Mouse (Mus musculus) MEL (cell line): Measurements from ENCODE around the gene Crk. TPM values are rescaled to one million over a fixed set of nuclear protein-coding genes. Genes with fewer than 3 reads are reported as not detected.

ENCODE experiments used
- DNase-seq: peaks from one replicate; pipeline ENCODE4 v3.0.0; 2011; ENCODE audit warnings: low read depth, low spot score
- H3K27ac ChIP-seq: 2 replicates; pipeline ENCODE4 v1.5.1; 2012; ENCODE audit warnings: low read depth, mild to moderate bottlenecking, control low read depth, low read length, moderate library complexity; ENCODE audit not compliant: control insufficient read depth
- H3K27me3 ChIP-seq, 2 experiments: fragments of 150-350 bp in 1 of 2; sonication (generic) in 1 of 2; 2 replicates each; pipeline ENCODE4 v1.6.1; 2012; ENCODE audit warnings: low read length in 2 of 2, mild to moderate bottlenecking in 2 of 2, improper control_type of control experiment in 1 of 2, moderate library complexity in 1 of 2; ENCODE audit not compliant: insufficient read depth in 2 of 2, control insufficient read depth in 1 of 2
- H3K36me3 ChIP-seq, 2 experiments: 2 replicates each; pipeline ENCODE4 v1.6.1; 2012 to 2014; ENCODE audit warnings: low read length in 2 of 2, improper control_type of control experiment in 1 of 2, inconsistent platforms in 1 of 2, mild to moderate bottlenecking in 1 of 2; ENCODE audit not compliant: insufficient read depth in 2 of 2, control insufficient read depth in 1 of 2
- H3K4me1 ChIP-seq, 2 experiments: fragments of 150-350 bp in 1 of 2; sonication (generic) in 1 of 2; 2 replicates each; pipeline ENCODE4 v1.6.1; 2012; ENCODE audit warnings: low read length in 2 of 2, improper control_type of control experiment in 1 of 2, mild to moderate bottlenecking in 1 of 2; ENCODE audit not compliant: insufficient read depth in 2 of 2, control insufficient read depth in 1 of 2
- H3K4me3 ChIP-seq, 2 experiments: fragments of 150-350 bp in 1 of 2; sonication (generic) in 1 of 2; 2 replicates each; pipeline ENCODE4 v1.5.1; 2012; ENCODE audit warnings: low read depth in 2 of 2, low read length in 2 of 2, mild to moderate bottlenecking in 2 of 2, moderate library complexity in 2 of 2, control low read depth in 1 of 2, improper control_type of control experiment in 1 of 2; ENCODE audit not compliant: control insufficient read depth in 1 of 2, insufficient read depth in 1 of 2
- H3K79me2 ChIP-seq: 2 replicates; pipeline ENCODE4 v1.6.1; 2012; ENCODE audit warnings: mild to moderate bottlenecking, low read length, moderate library complexity; ENCODE audit not compliant: control insufficient read depth, poor library complexity, insufficient read depth
- H3K9ac ChIP-seq: 2 replicates; pipeline ENCODE4 v1.6.1; 2012; ENCODE audit warnings: low read depth, mild to moderate bottlenecking, control low read depth, low read length, moderate library complexity; ENCODE audit not compliant: control insufficient read depth, poor library complexity, severe bottlenecking
- H3K9me3 ChIP-seq: fragments of 150-350 bp; sonication (generic); replicated peaks from 2 replicates; pipeline ENCODE4 v1.6.1; 2012; ENCODE audit warnings: mild to moderate bottlenecking, low read length, improper control_type of control experiment, moderate library complexity; ENCODE audit not compliant: insufficient read depth
- CTCF ChIP-seq, 3 experiments: IDR thresholded peaks in 2 of 3; conservative IDR thresholded peaks in 1 of 3; 2 replicates each; pipeline ENCODE4 v1.5.1; 2011 to 2012; ENCODE audit warnings: low read length in 3 of 3, low read depth in 2 of 3, mild to moderate bottlenecking in 2 of 3, improper control_type of control experiment in 1 of 3, inconsistent platforms in 1 of 3, mixed read lengths in 1 of 3, moderate library complexity in 1 of 3; ENCODE audit not compliant: control insufficient read depth in 1 of 3, insufficient read depth in 1 of 3, poor library complexity in 1 of 3, severe bottlenecking in 1 of 3
- ELF1 ChIP-seq: IDR thresholded peaks from 2 replicates; pipeline ENCODE4 v1.6.1; 2014; ENCODE audit warnings: low read depth, mild to moderate bottlenecking, inconsistent platforms, low read length, improper control_type of control experiment, moderate library complexity
- EP300 ChIP-seq, 2 experiments: IDR thresholded peaks; 2 replicates each; pipeline ENCODE4 v1.6.1; 2011; ENCODE audit warnings: improper control_type of control experiment in 2 of 2, low read length in 2 of 2, low read depth in 1 of 2, mild to moderate bottlenecking in 1 of 2
- GABPA ChIP-seq: IDR thresholded peaks from 2 replicates; pipeline ENCODE4 v1.6.1; 2012; ENCODE audit warnings: low read depth, mild to moderate bottlenecking, inconsistent platforms, low read length, improper control_type of control experiment, moderate library complexity
- GATA1 ChIP-seq: IDR thresholded peaks from 2 replicates; pipeline ENCODE4 v1.6.1; 2011; ENCODE audit warnings: low read depth, low read length, improper control_type of control experiment
- MAZ ChIP-seq: IDR thresholded peaks from 2 replicates; pipeline ENCODE4 v1.6.1; 2012; ENCODE audit warnings: low read depth, mild to moderate bottlenecking, inconsistent platforms, low read length, improper control_type of control experiment
- MEF2A ChIP-seq: IDR thresholded peaks from 2 replicates; pipeline ENCODE4 v1.6.1; 2014; ENCODE audit warnings: low read depth, mild to moderate bottlenecking, inconsistent platforms, low read length, improper control_type of control experiment; ENCODE audit not compliant: poor library complexity, insufficient replicate concordance, severe bottlenecking; ENCODE audit errors: extremely low read depth
- MXI1 ChIP-seq: IDR thresholded peaks from 2 replicates; pipeline ENCODE4 v1.6.1; 2011; ENCODE audit warnings: mild to moderate bottlenecking, low read depth, low read length, improper control_type of control experiment
- NRF1 ChIP-seq: IDR thresholded peaks from 2 replicates; pipeline ENCODE4 v1.6.1; 2014; ENCODE audit warnings: low read depth, mild to moderate bottlenecking, inconsistent platforms, low read length, improper control_type of control experiment, moderate library complexity; ENCODE audit not compliant: poor library complexity, insufficient read depth, severe bottlenecking
- POLR2A ChIP-seq, 2 experiments: IDR thresholded peaks; 2 replicates each; pipeline ENCODE4 v1.6.1; 2011 to 2012; ENCODE audit warnings: low read length in 2 of 2, mild to moderate bottlenecking in 2 of 2, control low read depth in 1 of 2, improper control_type of control experiment in 1 of 2, low read depth in 1 of 2, moderate library complexity in 1 of 2; ENCODE audit not compliant: control insufficient read depth in 1 of 2, insufficient read depth in 1 of 2, poor library complexity in 1 of 2
- RCOR1 ChIP-seq: IDR thresholded peaks from 2 replicates; pipeline ENCODE4 v1.6.1; 2012; ENCODE audit warnings: low read depth, mild to moderate bottlenecking, inconsistent platforms, low read length, improper control_type of control experiment
- SIN3A ChIP-seq: IDR thresholded peaks from 2 replicates; pipeline ENCODE4 v1.6.1; 2012; ENCODE audit warnings: low read length, improper control_type of control experiment, inconsistent platforms
- SMC3 ChIP-seq: IDR thresholded peaks from 2 replicates; pipeline ENCODE4 v1.6.1; 2011; ENCODE audit warnings: low read depth, low read length, improper control_type of control experiment
- TBP ChIP-seq: IDR thresholded peaks from 2 replicates; pipeline ENCODE4 v1.8.0; 2011; ENCODE audit warnings: low read depth, low read length, improper control_type of control experiment
- UBTF ChIP-seq: IDR thresholded peaks from 2 replicates; pipeline ENCODE4 v1.6.1; 2012; ENCODE audit warnings: low read depth, mild to moderate bottlenecking, inconsistent platforms, low read length, improper control_type of control experiment, moderate library complexity, borderline replicate concordance; ENCODE audit not compliant: insufficient read depth
- ZKSCAN1 ChIP-seq: IDR thresholded peaks from 2 replicates; pipeline ENCODE4 v1.6.1; 2012; ENCODE audit warnings: low read depth, mild to moderate bottlenecking, inconsistent platforms, low read length, improper control_type of control experiment, moderate library complexity
- ZMIZ1 ChIP-seq: IDR thresholded peaks from 2 replicates; pipeline ENCODE4 v1.6.1; 2012; ENCODE audit warnings: low read depth, mild to moderate bottlenecking, inconsistent platforms, low read length, improper control_type of control experiment, moderate library complexity
- ZNF384 ChIP-seq: IDR thresholded peaks from 2 replicates; pipeline ENCODE4 v1.6.1; 2012; ENCODE audit warnings: low read depth, mild to moderate bottlenecking, inconsistent platforms, low read length, improper control_type of control experiment
- polyA plus RNA-seq, 2 experiments: library from polyadenylated mRNA; stranded (reverse) in 1 of 2; unstranded in 1 of 2; fragments of >175 nt in 1 of 2; fragments of >200 nt in 1 of 2; gene quantifications; 2 replicates each; pipeline versions ENCODE4 v1.2.1 to v1.2.4; 2012; ENCODE audit warnings: low replicate concordance in 2 of 2, low read depth in 1 of 2; ENCODE audit not compliant: insufficient read length in 2 of 2, insufficient read depth in 1 of 2, missing spikeins in 1 of 2
- total RNA-seq: library from RNA; depleted of rRNA; stranded (reverse); fragments of 300-350 nt; gene quantifications from 2 replicates; pipeline ENCODE4 v1.2.3, GENCODE M21; 2012

Gene Crk
- total and polyA plus RNA-seq, 3 experiments, result 33.8 to 68.0 (median 66.2) TPM

DNA sequence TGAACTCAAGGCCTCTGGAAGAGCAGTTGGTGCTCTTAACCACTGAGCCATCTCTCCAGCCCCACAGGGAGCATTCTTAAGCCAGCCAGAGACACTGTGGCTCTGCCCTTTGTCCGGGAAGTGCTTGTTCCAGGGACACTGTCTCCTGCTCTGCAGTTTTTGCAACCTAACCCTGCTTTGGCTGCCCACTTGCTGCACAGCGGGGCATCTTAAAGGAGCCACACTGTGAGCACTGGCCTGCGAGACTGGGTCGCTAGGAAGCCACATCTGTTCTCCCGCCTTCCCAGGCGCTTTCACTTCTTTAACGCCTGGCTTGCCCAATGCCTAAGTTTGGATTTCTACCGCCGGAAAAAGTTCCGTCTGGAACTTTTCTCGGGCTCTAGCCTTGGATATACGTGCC is 36.5 kb downstream of the Crk start:
- TF ChIP-seq CTCF (IDR thresholded peaks at IDR 0.05 in 2 of 3, conservative IDR thresholded peaks at IDR 0.05 in 1 of 3; ENCODE audit: control insufficient read depth in 1 of 3, insufficient read depth in 1 of 3, low read depth in 2 of 3, low read length in 3 of 3, poor library complexity in 1 of 3, severe bottlenecking in 1 of 3) (no peak), MAZ (no peak), ELF1 (no peak), MEF2A (no peak), GATA1 (no peak), RCOR1 (no peak), MXI1 (no peak), GABPA (no peak), SMC3 (no peak), ZNF384 (no peak), TBP (no peak), ZMIZ1 (no peak), SIN3A (no peak)
- no peak overlapping the region for H3K4me3 ChIP-seq
- DNase-seq, result no peak
- H3K9me3 ChIP-seq, result no peaks in the 10 kb centered on the region
- H3K36me3 ChIP-seq, result no peaks in the 10 kb centered on the region
- no peak overlapping the region for H3K9ac ChIP-seq
- no peaks in the 10 kb centered on the region for H3K4me1 ChIP-seq
- H3K27ac ChIP-seq, result no peak overlapping the region
- H3K27me3 ChIP-seq, result no peaks in the 10 kb centered on the region
- H3K79me2 ChIP-seq, result no peaks in the 10 kb centered on the region

DNA sequence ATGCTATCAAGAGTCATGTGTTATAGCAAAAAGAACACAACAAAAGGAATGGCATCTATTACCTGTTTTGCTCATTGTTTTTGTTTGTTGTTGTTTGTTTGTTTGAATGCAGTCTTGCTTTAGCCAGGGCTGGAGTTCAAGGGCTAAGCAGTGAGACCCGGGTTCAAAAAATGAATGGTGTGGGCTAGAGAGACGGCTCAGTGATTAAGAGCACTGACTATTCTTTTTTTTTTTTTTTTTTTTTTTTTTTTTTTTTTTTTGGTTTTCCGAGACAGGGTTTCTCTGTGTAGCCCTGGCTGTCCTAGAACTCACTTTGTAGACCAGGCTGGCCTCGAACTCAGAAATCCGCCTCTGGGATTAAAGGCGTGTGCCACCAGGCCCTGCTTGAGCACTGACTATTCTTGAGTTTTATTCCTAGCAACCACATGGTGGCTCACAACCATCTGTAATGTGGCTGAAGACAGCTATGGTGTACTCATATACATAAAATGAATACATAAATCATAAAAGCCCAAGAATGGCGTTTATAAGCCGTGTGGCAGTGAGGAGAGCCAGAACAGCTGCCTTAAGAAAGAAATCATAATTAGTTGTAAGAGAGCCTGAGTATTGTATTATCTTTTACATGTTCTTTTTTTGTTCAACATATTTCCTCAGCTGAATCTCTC is 37.7 kb downstream of the Crk start:
- no peak for DNase-seq

GRCm38 (mm10) chr11:75722339-75722738 is 43.3 kb downstream of the Crk start:
- H3K27ac ChIP-seq, result no peak overlapping the region
- H3K36me3 ChIP-seq, result no peaks in the 10 kb centered on the region
- H3K4me3 ChIP-seq, result no peak overlapping the region
- DNase-seq, result no peak
- no peaks in the 10 kb centered on the region for H3K79me2 ChIP-seq
- no peaks in the 10 kb centered on the region for H3K9me3 ChIP-seq
- no peak overlapping the region for H3K9ac ChIP-seq
- TF ChIP-seq UBTF, result no peak
- no peak for TF ChIP-seq POLR2A (IDR thresholded peaks at IDR 0.05; ENCODE audit: control insufficient read depth in 1 of 2, insufficient read depth in 1 of 2, low read depth in 1 of 2, low read length in 2 of 2, poor library complexity in 1 of 2)
- TF ChIP-seq MAZ, result 0 out of 2 replicates have a peak, but pooled peaks have one; percentile 33
- no peak for TF ChIP-seq ZKSCAN1
- TF ChIP-seq EP300 (IDR thresholded peaks at IDR 0.05; ENCODE audit: low read depth in 1 of 2, low read length in 2 of 2), result peak in 1 of 2 experiments; percentile 24; a peak in 1 of 4 replicates
- H3K4me1 ChIP-seq, result no peaks in the 10 kb centered on the region
- no peaks in the 10 kb centered on the region for H3K27me3 ChIP-seq

More for the DNA sequence above, 37.7 kb downstream of the Crk start:
- Histone ChIP-seq H3K4me1 (no peaks in the 10 kb centered on the region), H3K9me3 (no peaks in the 10 kb centered on the region), H3K36me3 (no peaks in the 10 kb centered on the region), H3K79me2 (no peaks in the 10 kb centered on the region), H3K4me3 (no peak overlapping the region), H3K9ac (no peak overlapping the region), H3K27ac (no peak overlapping the region), H3K27me3 (no peaks in the 10 kb centered on the region)
- no peak for TF ChIP-seq MXI1
- no peak for TF ChIP-seq EP300 (IDR thresholded peaks at IDR 0.05; ENCODE audit: low read depth in 1 of 2, low read length in 2 of 2)
- TF ChIP-seq SMC3, result peak; percentile 26; the same call in 1 of the 2 replicates
- TF ChIP-seq NRF1, result no peak
- TF ChIP-seq ZNF384, result peak; percentile 64
- peak in 1 of 3 experiments; percentile 26; a peak in 2 of 6 replicates for TF ChIP-seq CTCF (IDR thresholded peaks at IDR 0.05 in 2 of 3, conservative IDR thresholded peaks at IDR 0.05 in 1 of 3; ENCODE audit: control insufficient read depth in 1 of 3, insufficient read depth in 1 of 3, low read depth in 2 of 3, low read length in 3 of 3, poor library complexity in 1 of 3, severe bottlenecking in 1 of 3)
